Mouse (Mus musculus) C2C12 (cell line): ENCODE data around the gene Ttc4. TPM values are rescaled to one million over a fixed set of nuclear protein-coding genes. Genes with fewer than 3 reads are reported as not detected.
A peak's percentile ranks its signal among the peaks of the same experiment; 100 is the strongest.

Experiments used
- H3K27me3 ChIP-seq: one replicate; pipeline ENCODE4 v1.6.1; 2011; ENCODE audit not compliant: control insufficient read depth, insufficient read depth, insufficient read length
- H3K36me3 ChIP-seq: one replicate; pipeline ENCODE4 v1.6.1; 2011; ENCODE audit not compliant: control insufficient read depth, insufficient read depth
- H3K4me3 ChIP-seq: one replicate; pipeline ENCODE4 v1.5.1; 2011; ENCODE audit warnings: mild to moderate bottlenecking, control low read depth; ENCODE audit not compliant: poor library complexity, insufficient read depth, severe bottlenecking
- H3K79me2 ChIP-seq: one replicate; pipeline ENCODE4 v1.6.1; 2011; ENCODE audit not compliant: control insufficient read depth, insufficient read depth
- H3K79me3 ChIP-seq: one replicate; pipeline ENCODE4 v1.6.1; 2011; ENCODE audit warnings: low read depth, control low read depth
- H3ac ChIP-seq: one replicate; pipeline ENCODE3; 2011; ENCODE audit warnings: low read depth; ENCODE audit not compliant: control insufficient read depth, insufficient read length
- CEBPB ChIP-seq: IDR thresholded peaks from one replicate; pipeline ENCODE4 v1.6.1; 2011; ENCODE audit warnings: low read depth, mild to moderate bottlenecking, control low read depth, moderate library complexity
- CTCF ChIP-seq: IDR thresholded peaks from one replicate; pipeline ENCODE4 v1.5.1; 2011; ENCODE audit not compliant: control insufficient read depth, insufficient read depth, insufficient read length
- FOSL1 ChIP-seq: IDR thresholded peaks from one replicate; pipeline ENCODE4 v1.8.0; 2011; ENCODE audit warnings: mild to moderate bottlenecking, low read length; ENCODE audit not compliant: poor library complexity, insufficient read depth, severe bottlenecking
- MAX ChIP-seq: IDR thresholded peaks from one replicate; pipeline ENCODE4 v1.6.1; 2011; ENCODE audit warnings: mild to moderate bottlenecking, control low read depth
- MYOD1 ChIP-seq: IDR thresholded peaks from one replicate; pipeline ENCODE4 v1.6.1; 2011; ENCODE audit warnings: low read depth; ENCODE audit not compliant: control insufficient read depth, insufficient read length
- MYOG ChIP-seq: IDR thresholded peaks from one replicate; pipeline ENCODE4 v1.6.1; 2011; ENCODE audit not compliant: control insufficient read depth, insufficient read length; ENCODE audit errors: extremely low read depth
- USF1 ChIP-seq: IDR thresholded peaks from one replicate; pipeline ENCODE4 v1.6.1; 2011; ENCODE audit warnings: low read depth, mild to moderate bottlenecking, control low read depth, moderate library complexity
- polyA plus RNA-seq: library from polyadenylated mRNA; unstranded; fragments of >200 nt; fragmentation: generic; extraction: Trizol; gene quantifications from one replicate; pipeline ENCODE4 v1.2.1, GENCODE M21; 2012; ENCODE audit warnings: missing spikeins

The Ttc4 gene
- polyA plus RNA-seq, 1 experiment: 24.7 TPM

GRCm38 (mm10) chr4:106650833-106651527 lies 27.8 kb downstream of the Ttc4 start, which contains the start of gene Pars2:
TSS of gene Pars2 (plus strand) at chr4:106651069.
- Histone ChIP-seq H3K79me2 (peaks cover 13% of the 10 kb centered on the region), H3K27me3 (no peaks in the 10 kb centered on the region), H3K79me3 (peaks cover 1% of the 10 kb centered on the region), H3K4me3 (peak within 1 kb of the TSS; percentile 56), H3ac (peak within 1 kb of the TSS; percentile 79), H3K36me3 (no peaks in the 10 kb centered on the region)
- TF ChIP-seq USF1 (no peak), CEBPB (no peak), MYOD1 (no peak), MYOG (no peak), CTCF (no peak), MAX (no peak), FOSL1 (no peak)

- H3K27me3 ChIP-seq: peaks cover 23% of the 10 kb centered on the region
- H3K79me3 ChIP-seq: peaks cover 1% of the 10 kb centered on the region
- H3K36me3 ChIP-seq: no peaks in the 10 kb centered on the region
- H3ac ChIP-seq: no peak overlapping the region
- peaks cover 11% of the 10 kb centered on the region for H3K79me2 ChIP-seq
- no peak for TF ChIP-seq USF1
- H3K4me3 ChIP-seq: no peak overlapping the region
Measured at GRCm38 (mm10) chr4:106647137-106647536, 31.6 kb downstream of the Ttc4 start.

GRCm38 (mm10) chr4:106645797-106646196 lies 32.9 kb downstream of the Ttc4 start:
- Histone ChIP-seq H3K4me3 (no peak overlapping the region), H3K79me3 (no peaks in the 10 kb centered on the region), H3K27me3 (peaks cover 25% of the 10 kb centered on the region), H3K36me3 (no peaks in the 10 kb centered on the region), H3K79me2 (no peaks in the 10 kb centered on the region), H3ac (no peak overlapping the region)
- no peak for TF ChIP-seq MYOD1
- no peak for TF ChIP-seq MAX
- TF ChIP-seq MYOG: no peak
- no peak for TF ChIP-seq USF1
- no peak for TF ChIP-seq CEBPB
- no peak for TF ChIP-seq CTCF
- TF ChIP-seq FOSL1: no peak

- H3ac ChIP-seq: no peak overlapping the region
- peaks cover 25% of the 10 kb centered on the region for H3K27me3 ChIP-seq
- H3K36me3 ChIP-seq: no peaks in the 10 kb centered on the region
- TF ChIP-seq MYOG (no peak), CTCF (no peak), MAX (no peak), USF1 (no peak), CEBPB (no peak)
- no peak overlapping the region for H3K4me3 ChIP-seq
- no peaks in the 10 kb centered on the region for H3K79me3 ChIP-seq
- no peaks in the 10 kb centered on the region for H3K79me2 ChIP-seq
Measured at GRCm38 (mm10) chr4:106644218-106644610, 34.5 kb downstream of the Ttc4 start.

- Histone ChIP-seq H3K79me2 (no peaks in the 10 kb centered on the region), H3K4me3 (no peak overlapping the region), H3K79me3 (no peaks in the 10 kb centered on the region), H3ac (no peak overlapping the region), H3K27me3 (peaks cover 29% of the 10 kb centered on the region), H3K36me3 (no peaks in the 10 kb centered on the region)
- no peak for TF ChIP-seq MYOD1
- TF ChIP-seq MAX: no peak
- no peak for TF ChIP-seq CEBPB
- TF ChIP-seq USF1: no peak
- TF ChIP-seq CTCF: no peak
- TF ChIP-seq FOSL1: no peak
- TF ChIP-seq MYOG: no peak
Measured at GRCm38 (mm10) chr4:106643483-106644217, 35.1 kb downstream of the Ttc4 start.

- H3K79me2 ChIP-seq: no peaks in the 10 kb centered on the region
- H3K4me3 ChIP-seq: no peak overlapping the region
Measured at GRCm38 (mm10) chr4:106634086-106634479, 44.7 kb downstream of the Ttc4 start.

More at GRCm38 (mm10) chr4:106634086-106634479, 44.7 kb downstream of the Ttc4 start:
- no peaks in the 10 kb centered on the region for H3K36me3 ChIP-seq
- TF ChIP-seq MAX (no peak), MYOG (no peak), MYOD1 (no peak)
- H3ac ChIP-seq: no peak overlapping the region
- no peaks in the 10 kb centered on the region for H3K79me3 ChIP-seq
- peaks cover 53% of the 10 kb centered on the region for H3K27me3 ChIP-seq
